Mouse (Mus musculus): ENCODE data around the gene Actrt3.

DNA sequence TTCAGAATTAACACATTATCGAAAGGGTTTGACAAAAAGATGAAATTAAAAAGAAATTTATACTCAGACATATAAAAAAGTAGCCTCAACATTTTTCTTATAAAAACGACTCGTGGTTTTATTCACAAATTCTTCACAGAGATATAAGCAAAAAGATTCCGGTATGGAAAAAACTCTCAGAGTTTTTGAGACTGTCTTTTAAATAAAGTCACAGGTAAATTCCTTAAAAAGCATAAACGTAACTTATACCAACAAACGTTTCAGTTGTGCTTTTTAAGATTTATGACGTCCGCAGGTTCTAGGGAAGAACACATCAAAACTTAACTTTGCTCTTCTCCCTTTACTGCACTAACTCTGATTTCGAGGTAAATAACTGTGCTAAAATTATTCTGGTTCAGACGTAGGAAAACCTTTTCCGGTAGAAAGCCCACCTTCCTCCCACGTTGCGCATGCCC, 1.9 kb upstream of the Actrt3 start:
- no peak for TF ChIP-seq MAFK (IDR thresholded peaks at IDR 0.05; ENCODE audit: insufficient read depth, low read depth, low read length)
- TF ChIP-seq HCFC1 (IDR thresholded peaks at IDR 0.05; ENCODE audit: borderline replicate concordance, insufficient read depth, low read length) = no peak
- TF ChIP-seq ZC3H11A (IDR thresholded peaks at IDR 0.05; ENCODE audit: borderline replicate concordance, low read depth, low read length) = no peak

Measured in ES-E14 (cell line).